Mouse (Mus musculus) layer of hippocampus, adult 9-10 months (tissue): ENCODE data around the gene Cyp3a41a.
"Not testable (repeated sequence)": the region's sequence is repeated elsewhere in the genome, so short reads cannot be mapped to it uniquely, and the experiment has no call there.

Experiments used
- DNase-seq: peaks from one replicate; pipeline ENCODE4 v3.0.0; 2022; ENCODE audit warnings: low spot score

Cyp3a41a gene

GRCm38 (mm10) chr5:145720036-145720435, at the start of gene Cyp3a41a:
Cyp3a41a (minus strand) TSS chr5:145720136.
- DNase-seq, result not testable (repeated sequence)

- not testable (repeated sequence) for DNase-seq
Observed at GRCm38 (mm10) chr5:145737512-145737911, 17.6 kb upstream of the Cyp3a41a start.

DNA sequence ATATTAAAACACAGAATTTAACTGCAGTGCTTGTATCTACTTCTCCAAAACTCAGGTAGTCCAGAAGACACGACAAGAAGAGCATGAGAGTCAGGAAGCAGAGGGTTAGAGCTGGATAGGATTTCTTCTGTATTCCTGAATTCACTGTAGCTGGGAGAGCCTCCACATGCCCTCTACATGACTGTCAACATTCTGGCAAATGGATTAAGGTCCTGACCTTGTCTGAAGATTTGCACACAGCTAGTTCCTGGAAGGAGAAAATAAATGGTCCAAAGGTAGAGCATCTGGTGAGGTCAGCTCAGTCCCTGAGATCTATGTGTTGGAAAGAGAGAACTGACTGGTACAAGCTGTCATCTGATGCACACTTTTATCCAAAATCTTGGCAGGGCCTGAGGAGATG, 5.6 kb downstream of the Cyp3a41a start:
- not testable (repeated sequence) for DNase-seq

- DNase-seq, result not testable (repeated sequence)
Observed at GRCm38 (mm10) chr5:145707372-145707771, 12.6 kb downstream of the Cyp3a41a start.

DNA sequence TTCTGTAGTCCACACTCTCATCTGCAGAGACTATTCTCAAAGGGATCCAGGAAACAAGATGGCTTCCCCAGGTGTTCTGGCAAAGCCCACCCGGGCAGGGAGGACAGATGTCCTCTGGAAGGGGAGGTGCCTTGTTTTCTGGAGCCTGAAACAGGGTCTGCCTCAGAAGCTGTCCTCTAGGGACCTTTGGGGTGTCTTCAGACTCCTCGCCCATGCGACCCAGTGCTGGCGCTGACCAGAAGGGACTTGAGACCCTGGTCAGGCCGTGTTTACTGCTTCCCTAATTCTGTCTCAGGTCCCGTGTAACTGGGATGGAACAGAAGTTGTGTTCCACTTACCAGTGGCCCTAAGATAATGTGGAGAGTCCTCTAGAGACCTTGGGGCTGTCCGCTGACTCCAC, 57.9 kb downstream of the Cyp3a41a start:
- DNase-seq, result no peak

- DNase-seq, result no peak
Observed at GRCm38 (mm10) chr5:145647779-145648178, 72.2 kb downstream of the Cyp3a41a start.
